Mouse (Mus musculus) testis, adult 2 months (tissue): ENCODE data around the gene Nkx6-1.

Source experiments
- CTCF ChIP-seq: fragments of 200-500 bp; IDR thresholded peaks from 2 replicates; pipeline ENCODE4 v1.5.1; 2012; ENCODE audit warnings: low read depth, mild to moderate bottlenecking, inconsistent platforms, low read length, moderate library complexity; ENCODE audit not compliant: control insufficient read depth, insufficient read depth, insufficient replicate concordance
- POLR2A ChIP-seq: fragments of 200-500 bp; IDR thresholded peaks from 2 replicates; pipeline ENCODE4 v1.6.1; 2012; ENCODE audit warnings: low read depth, mild to moderate bottlenecking, inconsistent platforms, low read length, moderate library complexity; ENCODE audit not compliant: control insufficient read depth

- TF ChIP-seq POLR2A (no peak), CTCF (no peak)
Observed at GRCm38 (mm10) chr5:101700607-101701006, 35.8 kb upstream of the Nkx6-1 start.
